Mouse (Mus musculus) intestine, embryonic 15.5 days (tissue): ENCODE results near the gene Ccl27a. TPM values are rescaled to one million over a fixed set of nuclear protein-coding genes. Genes with fewer than 3 reads are reported as not detected.

Source experiments
- ATAC-seq: fragments of 200-750 bp; cut with Nextera tagmentation; 2 replicates; pipeline ENCODE4 v1.8.0; 2017; ENCODE audit warnings: moderate TSS enrichment, moderate library complexity
- H3K27ac ChIP-seq: fragments of 300-500 bp; sonication (generic); 2 replicates; pipeline ENCODE4 v1.5.1; 2015; ENCODE audit warnings: mild to moderate bottlenecking, inconsistent platforms
- H3K27me3 ChIP-seq: fragments of 300-500 bp; sonication (generic); replicated peaks from 2 replicates; pipeline ENCODE4 v1.6.1; 2015; ENCODE audit warnings: inconsistent platforms
- H3K36me3 ChIP-seq: fragments of 300-500 bp; sonication (generic); 2 replicates; pipeline ENCODE4 v1.6.1; 2015; ENCODE audit warnings: inconsistent platforms
- H3K4me1 ChIP-seq: fragments of 300-500 bp; sonication (generic); replicated peaks from 2 replicates; pipeline ENCODE4 v1.6.1; 2015; ENCODE audit warnings: inconsistent platforms
- H3K4me2 ChIP-seq: fragments of 300-500 bp; sonication (generic); replicated peaks from 2 replicates; pipeline ENCODE4 v1.6.1; 2015; ENCODE audit warnings: mild to moderate bottlenecking, inconsistent platforms
- H3K4me3 ChIP-seq: fragments of 300-500 bp; sonication (generic); replicated peaks from 2 replicates; pipeline ENCODE4 v1.5.1; 2015; ENCODE audit warnings: inconsistent platforms
- H3K9ac ChIP-seq: fragments of 300-500 bp; sonication (generic); 2 replicates; pipeline ENCODE4 v1.6.1; 2015; ENCODE audit warnings: inconsistent platforms
- H3K9me3 ChIP-seq: fragments of 300-500 bp; sonication (generic); 2 replicates; pipeline ENCODE4 v1.6.1; 2016; ENCODE audit warnings: inconsistent platforms
- WGBS: fragments of 180-500 bp; shearing (Covaris S2); methylation state at CpG from one replicate; pipeline ENCODE4 v1.1.7; 2015; 5-methylcytosine and 5-hydroxymethylcytosine counted together
- polyA plus RNA-seq: library from polyadenylated mRNA; unstranded; fragments of >200 nt; fragmentation: Nextera tagmentation; extraction: Ambion mirVana; gene quantifications from 2 replicates; pipeline ENCODE4 v1.2.1, GENCODE M21; 2015

The Ccl27a gene
- polyA plus RNA-seq, 1 experiment from 2014 or later = 30.5 TPM

- peak overlapping the region; percentile 74 for H3K4me2 ChIP-seq
- H3K27me3 ChIP-seq = no peaks in the 10 kb centered on the region
- no peaks in the 10 kb centered on the region for H3K9me3 ChIP-seq
- 0 out of 2 replicates have a peak, but pooled peaks cover 5% of the 10 kb centered on the region for H3K36me3 ChIP-seq
- ATAC-seq = no peak
- peaks cover 33% of the 10 kb centered on the region for H3K4me1 ChIP-seq
- H3K27ac ChIP-seq = peak overlapping the region; percentile 92
- H3K9ac ChIP-seq = peak overlapping the region; percentile 48; the same call in 1 of the 2 replicates
- H3K4me3 ChIP-seq = peak overlapping the region; percentile 47
Measured at GRCm38 (mm10) chr4:41761680-41762079, 12.4 kb downstream of the Ccl27a start.

GRCm38 (mm10) chr4:41760911-41761310 is 13.1 kb downstream of the Ccl27a start:
- H3K4me3 ChIP-seq = peak overlapping the region; percentile 47
- peak overlapping the region; percentile 92 for H3K27ac ChIP-seq
- ATAC-seq = peak; percentile 5; the same call in 1 of the 2 replicates
- WGBS = 69% methylated on average over 4 of the region's 4 CpGs
- H3K27me3 ChIP-seq = no peaks in the 10 kb centered on the region
- H3K9ac ChIP-seq = peak overlapping the region; percentile 48
- H3K9me3 ChIP-seq = no peaks in the 10 kb centered on the region
- peak overlapping the region; percentile 74 for H3K4me2 ChIP-seq
- peaks cover 39% of the 10 kb centered on the region for H3K4me1 ChIP-seq
- H3K36me3 ChIP-seq = 0 out of 2 replicates have a peak, but pooled peaks cover 5% of the 10 kb centered on the region

- H3K4me3 ChIP-seq = peak overlapping the region; percentile 47
- H3K36me3 ChIP-seq = 0 out of 2 replicates have a peak, but pooled peaks cover 5% of the 10 kb centered on the region
- H3K9ac ChIP-seq = peak overlapping the region; percentile 48
- ATAC-seq = peak; percentile 93
- H3K4me2 ChIP-seq = peak overlapping the region; percentile 74
- 2% methylated on average over 15 of the region's 15 CpGs for WGBS
- no peaks in the 10 kb centered on the region for H3K27me3 ChIP-seq
- peaks cover 39% of the 10 kb centered on the region for H3K4me1 ChIP-seq
- peak overlapping the region; percentile 92 for H3K27ac ChIP-seq
- H3K9me3 ChIP-seq = no peaks in the 10 kb centered on the region
Measured at GRCm38 (mm10) chr4:41760288-41760721, 13.7 kb downstream of the Ccl27a start.

GRCm38 (mm10) chr4:41759656-41760287 is 14.3 kb downstream of the Ccl27a start:
- H3K9ac ChIP-seq = peak overlapping the region; percentile 48
- peaks cover 40% of the 10 kb centered on the region for H3K4me1 ChIP-seq
- ATAC-seq = peak; percentile 33
- peak overlapping the region; percentile 92 for H3K27ac ChIP-seq
- H3K4me2 ChIP-seq = peak overlapping the region; percentile 74
- no peaks in the 10 kb centered on the region for H3K9me3 ChIP-seq
- H3K36me3 ChIP-seq = 0 out of 2 replicates have a peak, but pooled peaks cover 5% of the 10 kb centered on the region
- WGBS = 28% methylated on average over 6 of the region's 6 CpGs
- peak overlapping the region; percentile 47 for H3K4me3 ChIP-seq
- no peaks in the 10 kb centered on the region for H3K27me3 ChIP-seq

GRCm38 (mm10) chr4:41759206-41759605 is 14.8 kb downstream of the Ccl27a start:
- 83% methylated on average over 9 of the region's 9 CpGs for WGBS
- peak overlapping the region; percentile 92 for H3K27ac ChIP-seq
- H3K36me3 ChIP-seq = 0 out of 2 replicates have a peak, but pooled peaks cover 5% of the 10 kb centered on the region
- H3K27me3 ChIP-seq = no peaks in the 10 kb centered on the region
- no peak overlapping the region for H3K9ac ChIP-seq
- no peak overlapping the region for H3K4me3 ChIP-seq
- H3K9me3 ChIP-seq = no peaks in the 10 kb centered on the region
- peaks cover 43% of the 10 kb centered on the region for H3K4me1 ChIP-seq
- H3K4me2 ChIP-seq = no peak overlapping the region
- ATAC-seq = no peak

GRCm38 (mm10) chr4:41758701-41759100 is 15.3 kb downstream of the Ccl27a start:
- Histone ChIP-seq H3K27me3 (no peaks in the 10 kb centered on the region), H3K36me3 (0 out of 2 replicates have a peak, but pooled peaks cover 5% of the 10 kb centered on the region), H3K4me3 (no peak overlapping the region), H3K9me3 (no peaks in the 10 kb centered on the region), H3K4me2 (no peak overlapping the region), H3K27ac (peak overlapping the region; percentile 92; the same call in 1 of the 2 replicates), H3K4me1 (peaks cover 43% of the 10 kb centered on the region), H3K9ac (no peak overlapping the region)
- ATAC-seq = no peak
- 94% methylated on average over 4 of the region's 4 CpGs for WGBS

GRCm38 (mm10) chr4:41758021-41758420 is 16.0 kb downstream of the Ccl27a start:
- Histone ChIP-seq H3K9ac (no peak overlapping the region), H3K9me3 (no peaks in the 10 kb centered on the region), H3K4me1 (peaks cover 43% of the 10 kb centered on the region), H3K27me3 (no peaks in the 10 kb centered on the region), H3K4me2 (no peak overlapping the region), H3K4me3 (no peak overlapping the region), H3K27ac (0 out of 2 replicates have a peak overlapping the region, but pooled peaks have one; percentile 92), H3K36me3 (0 out of 2 replicates have a peak, but pooled peaks cover 5% of the 10 kb centered on the region)
- 74% methylated on average over 11 of the region's 11 CpGs for WGBS
- no peak for ATAC-seq

GRCm38 (mm10) chr4:41757321-41757720 is 16.7 kb downstream of the Ccl27a start:
- Histone ChIP-seq H3K4me3 (no peak overlapping the region), H3K27ac (no peak overlapping the region), H3K4me1 (peaks cover 37% of the 10 kb centered on the region), H3K27me3 (no peaks in the 10 kb centered on the region), H3K4me2 (no peak overlapping the region), H3K9me3 (no peaks in the 10 kb centered on the region), H3K36me3 (0 out of 2 replicates have a peak, but pooled peaks cover 5% of the 10 kb centered on the region), H3K9ac (no peak overlapping the region)
- WGBS = 94% methylated on average over 13 of the region's 13 CpGs
- ATAC-seq = no peak

- Histone ChIP-seq H3K9me3 (no peaks in the 10 kb centered on the region), H3K27me3 (no peaks in the 10 kb centered on the region), H3K36me3 (0 out of 2 replicates have a peak, but pooled peaks cover 5% of the 10 kb centered on the region), H3K4me1 (peaks cover 29% of the 10 kb centered on the region), H3K9ac (peak overlapping the region; percentile 75), H3K27ac (no peak overlapping the region), H3K4me3 (peak overlapping the region; percentile 60), H3K4me2 (peak overlapping the region; percentile 88)
- no peak for ATAC-seq
- WGBS = 73% methylated on average over 8 of the region's 8 CpGs
Measured at GRCm38 (mm10) chr4:41756440-41756839, 17.6 kb downstream of the Ccl27a start.

- no peaks in the 10 kb centered on the region for H3K9me3 ChIP-seq
Measured at GRCm38 (mm10) chr4:41755338-41756305, 18.4 kb downstream of the Ccl27a start, which contains the start of gene Sigmar1. TSS of gene Sigmar1 (minus strand) at chr4:41756157.

GRCm38 (mm10) chr4:41754797-41755337 is 19.2 kb downstream of the Ccl27a start, which contains the start of gene Galt:
TSS of gene Galt (plus strand) at chr4:41755228.
- peak; percentile 67 for ATAC-seq

More at GRCm38 (mm10) chr4:41755338-41756305, 18.4 kb downstream of the Ccl27a start, which contains the start of gene Sigmar1:
- WGBS = under 1% methylated on average over 57 of the region's 57 CpGs
- H3K4me3 ChIP-seq = peak within 1 kb of the TSS; percentile 60
- H3K27me3 ChIP-seq = no peaks in the 10 kb centered on the region
- peak within 1 kb of the TSS; percentile 75 for H3K9ac ChIP-seq
- peaks cover 22% of the 10 kb centered on the region for H3K4me1 ChIP-seq
- 0 out of 2 replicates have a peak, but pooled peaks cover 5% of the 10 kb centered on the region for H3K36me3 ChIP-seq
- peak within 1 kb of the TSS; percentile 88 for H3K4me2 ChIP-seq
- H3K27ac ChIP-seq = peak within 1 kb of the TSS; percentile 84
- ATAC-seq = peak; percentile 79

More at GRCm38 (mm10) chr4:41754797-41755337, 19.2 kb downstream of the Ccl27a start, which contains the start of gene Galt:
- Histone ChIP-seq H3K36me3 (0 out of 2 replicates have a peak, but pooled peaks cover 5% of the 10 kb centered on the region), H3K4me3 (peak within 1 kb of the TSS; percentile 60), H3K4me1 (peaks cover 19% of the 10 kb centered on the region), H3K9ac (peak within 1 kb of the TSS; percentile 75), H3K27me3 (no peaks in the 10 kb centered on the region), H3K27ac (peak within 1 kb of the TSS; percentile 84), H3K9me3 (no peaks in the 10 kb centered on the region), H3K4me2 (peak within 1 kb of the TSS; percentile 88)
- WGBS = 9% methylated on average over 14 of the region's 14 CpGs
